Mouse (Mus musculus) spleen, adult 2 months (tissue): ENCODE data around the gene Pappa.

Source experiments
- CTCF ChIP-seq: fragments of 200-500 bp; IDR thresholded peaks from 2 replicates; pipeline ENCODE4 v1.5.1; 2011; ENCODE audit warnings: mild to moderate bottlenecking, inconsistent platforms; ENCODE audit not compliant: insufficient read depth, insufficient read length, insufficient replicate concordance; ENCODE audit errors: extremely low read depth
- POLR2A ChIP-seq: fragments of 200-500 bp; IDR thresholded peaks from 2 replicates; pipeline ENCODE4 v1.6.1; 2011; ENCODE audit warnings: low read depth, low read length, inconsistent platforms

DNA sequence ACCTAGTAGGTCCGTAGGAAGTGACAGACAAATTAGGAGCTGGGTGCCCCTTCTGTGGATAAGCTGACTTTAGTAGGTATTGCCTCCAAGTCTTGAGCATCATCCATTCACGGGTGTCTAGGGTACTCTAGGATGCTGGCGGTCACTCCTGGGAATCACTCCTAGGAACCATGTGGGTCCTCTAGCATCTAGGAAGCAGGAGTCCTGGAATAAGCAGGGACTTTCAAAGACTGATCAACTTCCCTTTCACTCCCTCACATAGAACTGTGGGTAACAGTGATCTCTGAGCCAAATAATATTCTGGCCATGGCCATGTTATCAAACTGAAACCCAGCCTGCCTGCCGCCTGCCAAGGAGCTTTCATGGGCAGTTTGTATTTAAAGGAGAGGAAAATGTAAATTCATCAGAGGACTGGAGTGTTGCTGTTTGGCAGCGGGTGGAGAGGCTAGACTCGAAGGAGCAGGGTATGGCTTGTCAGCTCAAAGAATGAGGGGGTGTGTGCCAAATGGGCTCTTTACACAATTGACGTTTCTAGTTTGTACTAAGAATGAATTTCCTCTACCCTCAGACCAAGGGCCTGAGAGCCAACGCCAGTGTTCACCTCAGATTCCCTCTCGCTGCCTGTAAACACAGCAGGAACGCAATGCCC is 194.0 kb downstream of the Pappa start:
- TF ChIP-seq POLR2A (no peak), CTCF (no peak)
